Mouse (Mus musculus): Measurements from ENCODE around the gene Dek.

DNA sequence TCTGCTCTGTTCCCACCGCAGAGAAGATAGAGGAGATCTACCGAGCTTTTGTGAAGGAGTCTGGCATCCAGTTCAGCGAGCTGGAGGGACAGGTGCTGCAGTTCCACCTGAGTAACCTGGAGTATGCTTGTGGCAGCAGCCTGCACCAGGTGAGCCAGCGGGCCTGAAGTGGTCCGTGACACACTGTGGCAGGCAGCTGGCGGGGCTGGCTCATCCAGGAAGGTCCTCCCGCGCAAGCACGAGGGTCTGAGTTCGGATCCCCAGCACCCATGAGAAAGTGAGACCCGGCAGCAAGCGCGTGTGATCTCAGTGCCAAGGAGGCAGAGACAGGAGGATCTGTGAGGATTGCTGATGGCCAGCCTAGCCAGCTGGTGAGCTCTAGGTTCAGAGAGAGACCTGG, 34.1 kb downstream of the Dek start:
- TF ChIP-seq CTCF (conservative IDR thresholded peaks at IDR 0.05; ENCODE audit: insufficient read depth, insufficient read length, low read depth, low read length), result no peak
- TF ChIP-seq POLR2A (IDR thresholded peaks at IDR 0.05; ENCODE audit: low read depth, low read length), result no peak

Data from kidney, adult 2 months (tissue).